In genomic region chr15:98762670-98763529, GRCm38 (mm10) we compare ENCODE assay signal across 8 mouse cellular contexts. TPM values are rescaled to one million over a fixed set of nuclear protein-coding genes. Genes with fewer than 3 reads are reported as not detected.
DNase-seq lines count a peak whose midpoint lies in the region; ATAC-seq lines count a peak whose summit lies in the region.

Gene Arf3 (minus strand): TSS chr15:98763214.

- peaks cover 6% of the 10 kb centered on the region for H3K4me1 ChIP-seq in forebrain, embryonic 11.5 days (replicated peaks; ENCODE audit: control insufficient read depth, insufficient read depth, low read length)
- peaks cover 12% of the 10 kb centered on the region for H3K4me1 ChIP-seq in heart, embryonic 16.5 days (ENCODE audit: control insufficient read depth, insufficient read depth, low read length)
- peaks cover 30% of the 10 kb centered on the region for H3K4me1 ChIP-seq in liver, embryonic 15.5 days (replicated peaks)
- peaks cover 23% of the 10 kb centered on the region for H3K4me1 ChIP-seq in neural tube, embryonic 12.5 days

- peak; percentile 95 for ATAC-seq in forebrain, embryonic 11.5 days (replicated peaks; ENCODE audit: low FRiP score)
- ATAC-seq in heart, embryonic 16.5 days (replicated peaks; ENCODE audit: extremely low read depth, insufficient read depth, low FRiP score) = peak; percentile 94
- ATAC-seq in liver, embryonic 15.5 days (ENCODE audit: insufficient read depth) = peak; percentile 85
- peak; percentile 98 for ATAC-seq in neural tube, embryonic 12.5 days (ENCODE audit: low FRiP score, low read depth)

- peak within 1 kb of the TSS; percentile 75 for H3K27ac ChIP-seq in forebrain, embryonic 11.5 days (ENCODE audit: low read depth, low read length)
- H3K27ac ChIP-seq in heart, embryonic 16.5 days (ENCODE audit: low read length) = peak within 1 kb of the TSS; percentile 85
- peak within 1 kb of the TSS; percentile 55; the same call in 1 of the 2 replicates for H3K27ac ChIP-seq in liver, embryonic 15.5 days (replicated peaks)
- peak within 1 kb of the TSS; percentile 86 for H3K27ac ChIP-seq in neural tube, embryonic 12.5 days

- H3K36me3 ChIP-seq in forebrain, embryonic 11.5 days (ENCODE audit: control insufficient read depth, insufficient read depth, low read length) = no peaks in the 10 kb centered on the region; the same call in 1 of the 2 replicates
- H3K36me3 ChIP-seq in heart, embryonic 16.5 days (ENCODE audit: control insufficient read depth, insufficient read depth) = 0 out of 2 replicates have a peak, but pooled peaks cover 7% of the 10 kb centered on the region
- peaks cover 15% of the 10 kb centered on the region; the same call in 1 of the 2 replicates for H3K36me3 ChIP-seq in liver, embryonic 15.5 days (replicated peaks)
- peaks cover 26% of the 10 kb centered on the region for H3K36me3 ChIP-seq in neural tube, embryonic 12.5 days

- H3K9me3 ChIP-seq in forebrain, embryonic 11.5 days (ENCODE audit: control insufficient read depth, low read length) = no peaks in the 10 kb centered on the region
- no peaks in the 10 kb centered on the region for H3K9me3 ChIP-seq in heart, embryonic 16.5 days (replicated peaks; ENCODE audit: control insufficient read depth, low read length)
- no peaks in the 10 kb centered on the region for H3K9me3 ChIP-seq in liver, embryonic 15.5 days (replicated peaks)
- no peaks in the 10 kb centered on the region for H3K9me3 ChIP-seq in neural tube, embryonic 12.5 days

- WGBS in forebrain, embryonic 11.5 days = under 1% methylated on average over 59 of the region's 76 CpGs
- under 1% methylated on average over 75 of the region's 76 CpGs for WGBS in heart, embryonic 16.5 days
- WGBS in liver, embryonic 15.5 days (ENCODE audit: insufficient replicate concordance) = under 1% methylated on average over 76 of the region's 76 CpGs
- WGBS in neural tube, embryonic 12.5 days = under 1% methylated on average over 74 of the region's 76 CpGs

- peak within 1 kb of the TSS; percentile 80 for H3K4me2 ChIP-seq in forebrain, embryonic 11.5 days (ENCODE audit: low read depth, low read length, severe bottlenecking)
- H3K4me2 ChIP-seq in heart, embryonic 16.5 days (ENCODE audit: low read depth, low read length) = peak within 1 kb of the TSS; percentile 84
- H3K4me2 ChIP-seq in liver, embryonic 15.5 days = peak within 1 kb of the TSS; percentile 96
- peak within 1 kb of the TSS; percentile 86 for H3K4me2 ChIP-seq in neural tube, embryonic 12.5 days (replicated peaks)

- peak within 1 kb of the TSS; percentile 98 for H3K4me3 ChIP-seq in forebrain, embryonic 11.5 days (ENCODE audit: low read depth, low read length)
- H3K4me3 ChIP-seq in heart, embryonic 16.5 days (ENCODE audit: low read length) = peak within 1 kb of the TSS; percentile 99
- peak within 1 kb of the TSS; percentile 82 for H3K4me3 ChIP-seq in liver, embryonic 15.5 days (replicated peaks)
- H3K4me3 ChIP-seq in neural tube, embryonic 12.5 days = peak within 1 kb of the TSS; percentile 97

- DNase-seq in CD8-positive naive resting alpha-beta T cell, adult 2 months (ENCODE audit: low read depth in 2 of 2, low spot score in 2 of 2) = peak; percentile 94 to 96
- DNase-seq in c-Kit-positive CD71-negative TER-119-negative erythroid progenitor cells, embryonic 14.5 days (ENCODE audit: low read depth) = peak; percentile 87
- DNase-seq in forebrain, embryonic 11.5 days (ENCODE audit: low spot score) = peak; percentile 98
- DNase-seq in kidney, postnatal 36 days = peak; percentile 97 to 99
- DNase-seq in telencephalon, adult 2 months (ENCODE audit: low read depth, low spot score) = peak; percentile 91

- peaks cover 14% of the 10 kb centered on the region for H3K27me3 ChIP-seq in forebrain, embryonic 11.5 days (ENCODE audit: control insufficient read depth, insufficient read depth, low read length)
- peaks cover 9% of the 10 kb centered on the region for H3K27me3 ChIP-seq in heart, embryonic 16.5 days (ENCODE audit: control insufficient read depth, insufficient read depth, low read length)
- peaks cover 38% of the 10 kb centered on the region for H3K27me3 ChIP-seq in liver, embryonic 15.5 days
- H3K27me3 ChIP-seq in neural tube, embryonic 12.5 days (replicated peaks) = peaks cover 25% of the 10 kb centered on the region

- peak within 1 kb of the TSS; percentile 93 for H3K9ac ChIP-seq in forebrain, embryonic 11.5 days (ENCODE audit: low read length)
- H3K9ac ChIP-seq in heart, embryonic 16.5 days (ENCODE audit: low read length) = peak within 1 kb of the TSS; percentile 86
- peak within 1 kb of the TSS; percentile 72 for H3K9ac ChIP-seq in liver, embryonic 15.5 days
- H3K9ac ChIP-seq in neural tube, embryonic 12.5 days = peak within 1 kb of the TSS; percentile 94

RNA-seq across cellular contexts. Expression of gene Arf3, which starts in this region (rescaled TPM):
- polyA plus RNA-seq in forebrain, embryonic 11.5 days (2014; fragmentation: Nextera tagmentation; extraction: Ambion mirVana) = 38.1 and 41.4 TPM in 2 replicates
- polyA plus RNA-seq in heart, embryonic 16.5 days (2015; fragmentation: Nextera tagmentation; extraction: Ambion mirVana) = 35.8 and 36.4 TPM in 2 replicates
- polyA plus RNA-seq in liver, embryonic 15.5 days (2015; fragmentation: Nextera tagmentation; extraction: Ambion mirVana) = 11.7 and 14.3 TPM in 2 replicates
- polyA plus RNA-seq in neural tube, embryonic 12.5 days (2016; fragmentation: Nextera tagmentation; extraction: Ambion mirVana) = 69.7 and 77.4 TPM in 2 replicates

Comparison
In these comparisons a context has a peak if more than half of its experiments do, and no peak if none do; other contexts are left out.
1. Peak in every context shown above with its lines: DNase-seq, ATAC-seq, H3K4me3 ChIP-seq and H3K27ac ChIP-seq.